ENCODE assay signal across 18 mouse cellular contexts in the genomic region with DNA sequence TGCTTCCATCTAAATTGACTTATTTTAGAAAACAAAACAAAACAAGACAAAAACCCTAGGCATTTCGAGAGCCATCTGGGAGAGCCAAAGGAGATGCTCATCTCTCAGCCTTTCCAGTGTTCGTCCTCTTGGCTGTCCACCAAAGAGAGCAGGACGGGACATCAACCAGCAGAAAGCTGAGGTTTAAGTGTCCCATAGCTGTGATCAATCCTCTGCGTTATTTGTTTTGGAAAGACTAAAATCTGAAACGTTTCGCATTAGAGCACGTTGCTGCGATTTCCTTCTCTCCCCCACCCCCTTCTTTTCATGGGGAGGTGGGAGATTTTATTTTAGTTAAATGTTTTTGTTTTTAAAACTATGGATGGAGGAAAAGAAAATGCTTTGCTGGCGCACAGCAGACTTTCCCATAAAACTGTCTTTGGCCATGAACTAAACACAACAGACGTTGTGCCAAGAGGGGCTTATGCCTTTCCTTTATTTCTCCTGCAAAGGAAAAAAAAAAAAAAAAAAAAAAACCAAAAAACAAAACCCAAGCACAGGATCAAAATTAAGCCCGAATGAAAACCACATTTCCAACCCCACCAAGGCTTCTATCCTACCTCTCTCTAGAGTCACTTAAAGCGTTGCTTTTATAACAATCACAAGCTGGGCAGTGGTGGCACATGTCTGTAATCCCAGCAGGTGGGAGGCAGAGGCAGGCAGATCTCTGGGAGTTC. TPM values are rescaled to one million over a fixed set of nuclear protein-coding genes. Genes with fewer than 3 reads are reported as not detected.
DNase-seq lines count a peak whose midpoint lies in the region; TF ChIP-seq lines count a peak whose summit lies in the region.
"Had no signal": no experiment of that assay in that cellular context is flagged by ENCODE, and none has a peak within 500 bp of the region (broad histone marks: within the 10 kb centered on the region; RNA-seq: fewer than 3 reads in every experiment).

No protein-coding gene starts in this region.

- intact Hi-C loops in gastrocnemius, postnatal 14 days (cut with DNase I; ENCODE audit: low total_unique reads) = no loop called here

- WGBS in kidney, adult 2 months = 82% methylated on average over 12 of the region's 12 CpGs

- DNase-seq in gastrocnemius, adult 18-20 months (ENCODE audit: low spot score) = peak; percentile 41
- no peak for DNase-seq in gastrocnemius, adult 8-10 months (ENCODE audit: low spot score in 2 of 2)
- DNase-seq in kidney, postnatal 4 days = peak; percentile 22 to 41
- no peak for DNase-seq in kidney, adult 2 months
- peak; percentile 33 for DNase-seq in A20 (ENCODE audit: low read depth, low spot score)
- DNase-seq in gastrocnemius, postnatal 14 days = peak; percentile 52
- no peak for DNase-seq in layer of hippocampus, adult 18-20 months (ENCODE audit: low spot score in 2 of 2)
- DNase-seq: adrenal gland, postnatal 14 days; cerebellum, adult 11 months; cerebellum, postnatal 25 days; heart, postnatal 14 days had no signal

- no peaks in the 10 kb centered on the region for H3K4me1 ChIP-seq in kidney, adult 2 months (ENCODE audit: control insufficient read depth, insufficient read depth, low read length)
- H3K4me1 ChIP-seq: forebrain, embryonic 12.5 days; heart, embryonic 12.5 days; hindbrain, embryonic 13.5 days; liver, embryonic 15.5 days; midbrain, embryonic 15.5 days; neural tube, embryonic 15.5 days had no signal

- H3K4me3 ChIP-seq in kidney, adult 2 months (ENCODE audit: insufficient read depth, low read depth, low read length) = no peak overlapping the region
- H3K4me3 ChIP-seq: forebrain, embryonic 12.5 days; heart, embryonic 12.5 days; hindbrain, embryonic 13.5 days; limb, embryonic 13.5 days; liver, embryonic 15.5 days; midbrain, embryonic 15.5 days; neural tube, embryonic 15.5 days had no signal

- no peak overlapping the region for H3K27ac ChIP-seq in kidney, adult 2 months (ENCODE audit: insufficient read depth, low read depth, low read length)
- H3K27ac ChIP-seq: forebrain, embryonic 12.5 days; hindbrain, embryonic 13.5 days; limb, embryonic 13.5 days; liver, embryonic 15.5 days; midbrain, embryonic 15.5 days; neural tube, embryonic 15.5 days had no signal

- H3K27me3 ChIP-seq in kidney, adult 2 months (replicated peaks; ENCODE audit: control insufficient read depth, insufficient read depth, low read length) = no peaks in the 10 kb centered on the region
- H3K27me3 ChIP-seq: forebrain, embryonic 12.5 days; heart, embryonic 12.5 days; hindbrain, embryonic 13.5 days; limb, embryonic 13.5 days; liver, embryonic 15.5 days; midbrain, embryonic 15.5 days; neural tube, embryonic 15.5 days had no signal

- H3K36me3 ChIP-seq in kidney, adult 2 months (ENCODE audit: control insufficient read depth, insufficient read depth, low read length) = no peaks in the 10 kb centered on the region
- H3K36me3 ChIP-seq: forebrain, embryonic 12.5 days; heart, embryonic 12.5 days; hindbrain, embryonic 13.5 days; limb, embryonic 13.5 days; liver, embryonic 15.5 days; midbrain, embryonic 15.5 days; neural tube, embryonic 15.5 days had no signal

- TF ChIP-seq POLR2A in kidney, adult 2 months (IDR thresholded peaks at IDR 0.05; ENCODE audit: low read depth, low read length) = no peak

- no peak for TF ChIP-seq CTCF in kidney, adult 2 months (conservative IDR thresholded peaks at IDR 0.05; ENCODE audit: insufficient read depth, insufficient read length, low read depth, low read length)

RNA-seq across cellular contexts. Expression of a gene that starts 46.1 kb away (rescaled TPM):
- 10 to 100 TPM; 32.9 to 39.2 TPM for total RNA-seq in gastrocnemius, adult 18-20 months (2021)
- total RNA-seq in gastrocnemius, adult 8-10 months (2022) = 10 to 100 TPM; 27.0 to 36.5 (median 31.9) TPM
- polyA plus RNA-seq in kidney, adult 2 months (2012; rRNA removed) = 13.8 and 18.5 TPM in 2 replicates
- total RNA-seq in gastrocnemius, postnatal 14 days (2021) = 10 to 100 TPM; 32.3 to 33.7 TPM
- total RNA-seq in layer of hippocampus, adult 18-20 months (2021) = 100 to 1,000 TPM; 123 to 128 TPM

Comparison
In these comparisons a context has a peak if more than half of its experiments do, and no peak if none do; other contexts are left out.
1. DNase-seq: peak in gastrocnemius, adult 18-20 months (single experiment), kidney, postnatal 4 days (2 of 2), A20 (single experiment) and gastrocnemius, postnatal 14 days (single experiment); none in gastrocnemius, adult 8-10 months (0 of 2), kidney, adult 2 months (single experiment) and layer of hippocampus, adult 18-20 months (0 of 2).